Mouse (Mus musculus): ENCODE measurements around the gene Syna.

DNA sequence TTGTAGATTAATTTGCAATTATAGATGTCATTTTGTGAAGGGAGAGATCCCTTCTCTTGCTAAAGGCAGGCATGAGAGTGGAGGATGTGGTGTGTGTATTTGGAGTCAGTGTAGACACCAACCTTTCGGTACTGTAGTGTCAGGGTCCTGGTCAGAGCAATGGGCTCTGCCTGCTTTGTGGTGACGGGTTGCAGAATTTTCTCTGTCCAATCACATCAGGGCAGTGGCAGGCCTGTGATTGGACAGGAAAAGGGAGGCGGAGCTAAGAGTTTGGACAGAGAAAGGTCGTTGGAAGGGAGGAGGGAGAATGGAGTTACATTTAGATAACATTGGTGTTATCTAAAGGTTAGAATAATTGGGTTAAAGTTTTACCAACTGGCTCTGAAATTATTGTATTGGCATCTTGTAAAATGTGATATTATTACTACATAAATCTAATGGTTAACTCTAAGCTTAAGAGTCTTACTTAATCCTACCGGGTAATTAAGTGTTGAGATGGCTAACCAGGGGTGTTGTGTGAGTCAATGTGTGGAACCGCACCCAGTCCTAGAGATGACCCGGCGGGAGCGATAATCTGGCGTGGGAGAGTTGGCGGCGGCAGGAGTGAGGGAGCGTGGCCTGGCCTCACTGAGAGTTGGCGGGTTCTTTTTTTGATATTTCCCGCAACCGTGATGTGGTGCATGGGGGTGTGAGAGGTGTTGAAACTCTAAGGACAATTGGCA is 640 bp upstream of the Syna start:
- TF ChIP-seq CTCF (IDR thresholded peaks at IDR 0.05; ENCODE audit: borderline replicate concordance, control insufficient read depth, extremely low read depth, insufficient read depth, low read length, poor library complexity) = no peak
- no peak for TF ChIP-seq POLR2A (IDR thresholded peaks at IDR 0.05; ENCODE audit: control insufficient read depth, extremely low read depth, insufficient read depth, low read length, poor library complexity)
